Mouse (Mus musculus): ENCODE measurements at regions not wholly inside any gene's neighbourhood (a gene's known extent, or its start where the extent isn't known, plus 50 kb on each side); places are given as distances from the start of the nearest gene placed in this dataset.

DNA sequence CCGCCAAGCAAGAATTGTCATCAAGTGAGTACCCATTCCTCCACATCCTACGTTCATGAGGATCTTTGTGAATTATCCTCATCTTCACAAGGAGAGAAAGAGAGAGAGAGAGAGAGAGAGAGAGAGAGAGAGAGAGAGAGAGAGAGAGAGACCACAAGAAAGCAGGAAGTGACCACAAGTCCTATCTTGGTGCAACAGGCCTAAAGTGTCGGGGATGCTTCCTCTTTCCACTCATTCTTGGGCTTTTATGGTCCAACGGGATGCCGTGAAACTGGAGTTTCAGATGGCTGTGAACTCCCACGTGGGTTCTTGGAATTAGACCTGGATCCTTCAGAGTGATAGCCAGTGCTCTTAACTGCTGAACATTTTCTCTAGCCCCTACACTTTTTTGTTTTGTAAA, 53.1 kb upstream of the Rai14 start:
- no peak overlapping the region for H3K27ac ChIP-seq (ENCODE audit: low read length)
- H3K4me3 ChIP-seq (ENCODE audit: low read depth, low read length) = no peak overlapping the region
- no peaks in the 10 kb centered on the region for H3K36me3 ChIP-seq (ENCODE audit: insufficient read depth, low read length)
- H3K4me1 ChIP-seq (ENCODE audit: insufficient read depth, low read depth, low read length) = no peaks in the 10 kb centered on the region
- ATAC-seq (no peak), DNase-seq (ENCODE audit: low spot score) (no peak)
- TF ChIP-seq EP300 (IDR thresholded peaks at IDR 0.05) = no peak
- no peak for TF ChIP-seq CTCF (IDR thresholded peaks at IDR 0.05)
- H3K9me3 ChIP-seq (ENCODE audit: low read length) = no peaks in the 10 kb centered on the region
- no peak overlapping the region for H3K4me2 ChIP-seq (replicated peaks; ENCODE audit: low read depth, low read length)
- 73% methylated on average over 6 of the region's 6 CpGs for WGBS
- no peak overlapping the region for H3K9ac ChIP-seq (replicated peaks; ENCODE audit: low read depth)
- H3K27me3 ChIP-seq (replicated peaks; ENCODE audit: insufficient read depth, low read length) = no peaks in the 10 kb centered on the region

DNA sequence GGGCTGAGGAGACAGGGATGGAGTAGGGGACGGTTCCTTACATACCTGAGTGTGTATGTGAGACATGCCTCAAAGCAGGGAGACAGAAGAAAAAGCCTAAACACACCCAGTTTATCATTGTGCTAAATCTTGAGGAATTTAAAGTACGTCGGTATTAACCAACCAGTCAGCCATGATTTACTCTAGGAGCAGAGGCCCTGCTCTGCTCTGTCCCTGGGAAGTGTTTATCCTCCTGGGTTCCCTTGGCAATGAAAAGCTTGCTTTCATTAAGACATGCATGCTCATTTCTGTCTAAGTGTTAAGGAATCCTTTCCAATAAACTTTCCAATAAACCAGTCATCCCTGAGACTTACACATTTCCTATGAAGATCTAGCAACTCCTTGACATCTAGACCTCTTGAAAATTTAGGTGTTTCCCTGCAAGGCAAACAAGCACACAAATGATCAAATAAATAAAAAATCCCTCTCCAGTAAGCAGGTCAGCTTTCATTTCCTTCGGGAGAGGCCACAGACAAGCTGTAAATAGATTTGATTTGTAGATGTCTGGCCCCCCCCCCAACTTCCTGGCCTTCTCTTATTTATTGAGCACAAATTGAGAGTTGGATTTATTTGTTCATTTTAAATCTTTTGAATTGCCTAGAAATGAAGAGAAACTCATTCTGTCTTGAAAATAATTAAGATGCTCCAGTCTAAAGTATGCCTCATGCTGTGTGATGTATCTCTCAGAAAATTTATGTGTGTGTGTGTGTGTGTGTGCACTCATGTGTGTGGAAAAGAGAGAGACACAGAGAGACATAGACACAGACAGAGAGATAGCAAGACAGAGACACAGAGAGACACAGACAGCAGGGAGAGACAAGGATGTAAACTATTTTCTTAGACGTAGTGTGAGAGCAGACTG, 56.2 kb upstream of the Rai14 start:
- H3K4me3 ChIP-seq (ENCODE audit: low read depth, low read length) = no peak overlapping the region
- H3K27me3 ChIP-seq (replicated peaks; ENCODE audit: insufficient read depth, low read length) = no peaks in the 10 kb centered on the region
- ATAC-seq (peak; percentile 47), DNase-seq (ENCODE audit: low spot score) (no peak)
- no peak for TF ChIP-seq EP300 (IDR thresholded peaks at IDR 0.05)
- TF ChIP-seq CTCF (IDR thresholded peaks at IDR 0.05) = no peak
- H3K9ac ChIP-seq (replicated peaks; ENCODE audit: low read depth) = no peak overlapping the region
- H3K9me3 ChIP-seq (ENCODE audit: low read length) = no peaks in the 10 kb centered on the region
- no peaks in the 10 kb centered on the region for H3K36me3 ChIP-seq (ENCODE audit: insufficient read depth, low read length)
- H3K27ac ChIP-seq (ENCODE audit: low read length) = peak overlapping the region; percentile 23; the same call in 1 of the 2 replicates
- no peaks in the 10 kb centered on the region for H3K4me1 ChIP-seq (ENCODE audit: insufficient read depth, low read depth, low read length)
- WGBS = 33% methylated on average over 5 of the region's 5 CpGs
- H3K4me2 ChIP-seq (replicated peaks; ENCODE audit: low read depth, low read length) = no peak overlapping the region

DNA sequence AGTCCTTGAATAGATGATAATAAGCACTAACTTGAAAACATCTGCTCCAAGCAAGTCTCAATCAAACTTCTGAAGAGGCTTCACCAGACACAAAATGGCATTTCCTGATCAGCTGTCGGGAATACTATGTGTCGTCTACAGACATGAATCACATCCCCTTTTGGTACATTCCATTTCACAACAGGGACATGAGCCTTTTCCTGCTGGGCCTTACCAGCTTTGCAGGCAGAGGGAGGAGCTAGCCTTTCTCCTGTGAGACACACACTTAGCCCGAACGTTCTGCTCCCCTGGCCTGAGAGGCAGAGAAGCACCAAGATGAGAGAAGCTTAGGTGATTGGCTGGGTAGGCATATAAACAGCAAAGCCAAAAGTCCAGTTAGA, 56.9 kb upstream of the Rai14 start:
- WGBS = 3% methylated on average over 4 of the region's 4 CpGs
- no peaks in the 10 kb centered on the region for H3K36me3 ChIP-seq (ENCODE audit: insufficient read depth, low read length)
- no peaks in the 10 kb centered on the region for H3K9me3 ChIP-seq (ENCODE audit: low read length)
- H3K4me3 ChIP-seq (ENCODE audit: low read depth, low read length) = no peak overlapping the region
- 0 out of 2 replicates have a peak overlapping the region, but pooled peaks have one; percentile 23 for H3K27ac ChIP-seq (ENCODE audit: low read length)
- ATAC-seq (peak; percentile 92), DNase-seq (ENCODE audit: low spot score) (peak; percentile 82)
- TF ChIP-seq EP300 (IDR thresholded peaks at IDR 0.05) (peak; percentile 94), CTCF (IDR thresholded peaks at IDR 0.05) (0 out of 2 replicates have a peak, but pooled peaks have one; percentile 17)
- H3K4me1 ChIP-seq (ENCODE audit: insufficient read depth, low read depth, low read length) = no peaks in the 10 kb centered on the region
- H3K27me3 ChIP-seq (replicated peaks; ENCODE audit: insufficient read depth, low read length) = no peaks in the 10 kb centered on the region
- H3K9ac ChIP-seq (replicated peaks; ENCODE audit: low read depth) = no peak overlapping the region
- H3K4me2 ChIP-seq (replicated peaks; ENCODE audit: low read depth, low read length) = no peak overlapping the region

DNA sequence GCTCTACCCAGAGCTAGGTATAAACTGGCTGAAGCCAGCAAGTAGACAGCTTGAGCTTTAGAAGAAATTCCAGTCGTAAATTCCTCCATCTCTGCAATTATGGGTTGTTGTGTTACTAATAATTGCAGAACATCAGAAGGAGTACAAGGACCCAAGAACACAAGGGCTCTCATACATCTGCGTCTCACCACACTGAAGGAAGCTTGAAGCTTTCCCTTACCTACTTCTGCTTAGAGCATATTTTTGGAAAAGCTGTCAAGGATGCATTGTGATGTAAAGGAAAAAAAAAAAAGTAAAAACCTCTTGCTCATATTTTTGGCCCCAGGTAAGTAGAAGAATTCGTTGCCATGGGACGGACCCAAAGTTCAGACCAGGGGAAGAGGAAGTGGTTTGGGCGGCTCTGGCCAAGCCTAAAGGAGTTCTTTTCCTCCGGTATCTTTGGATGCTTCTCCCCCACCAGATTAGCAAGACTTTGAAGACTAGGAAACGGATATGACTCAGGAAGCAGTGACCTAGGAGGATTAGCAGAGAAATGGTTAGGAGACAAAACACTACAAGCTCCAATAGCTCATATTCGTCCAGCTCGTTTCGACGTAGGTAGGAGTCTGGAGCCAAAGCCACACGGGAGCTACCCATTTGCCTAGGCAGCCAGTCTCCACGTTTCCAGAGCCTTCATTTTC, 65.7 kb upstream of the Rai14 start:
- Histone ChIP-seq H3K4me3 (ENCODE audit: low read depth, low read length) (no peak overlapping the region), H3K4me2 (replicated peaks; ENCODE audit: low read depth, low read length) (no peak overlapping the region), H3K27me3 (replicated peaks; ENCODE audit: insufficient read depth, low read length) (no peaks in the 10 kb centered on the region), H3K9ac (replicated peaks; ENCODE audit: low read depth) (no peak overlapping the region), H3K36me3 (ENCODE audit: insufficient read depth, low read length) (no peaks in the 10 kb centered on the region), H3K27ac (ENCODE audit: low read length) (no peak overlapping the region), H3K4me1 (ENCODE audit: insufficient read depth, low read depth, low read length) (no peaks in the 10 kb centered on the region), H3K9me3 (ENCODE audit: low read length) (no peaks in the 10 kb centered on the region)
- ATAC-seq = peak; percentile 44
- 60% methylated on average over 13 of the region's 13 CpGs for WGBS
- TF ChIP-seq CTCF (IDR thresholded peaks at IDR 0.05) (no peak), EP300 (IDR thresholded peaks at IDR 0.05) (peak; percentile 83)
- DNase-seq (ENCODE audit: low spot score) = peak; percentile 52

DNA sequence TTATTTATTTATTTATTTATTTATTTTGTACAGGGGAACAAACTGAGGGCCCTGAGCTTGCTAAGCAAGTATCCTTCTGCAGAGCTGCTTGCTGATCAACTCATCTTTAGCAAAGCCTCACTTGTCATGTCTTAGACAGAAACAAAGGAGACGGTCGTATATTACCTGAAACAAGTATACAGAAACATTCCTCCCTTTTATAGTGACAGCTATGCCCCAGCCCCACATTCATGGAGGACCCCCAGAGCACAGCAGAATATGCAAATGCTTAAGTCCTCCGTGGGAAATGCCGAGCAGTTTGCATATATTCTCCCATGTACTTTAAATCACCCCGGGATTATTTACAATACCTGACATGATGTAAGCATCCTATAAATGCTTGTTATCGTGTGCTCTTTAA, 74.9 kb upstream of the Rai14 start:
- no peaks in the 10 kb centered on the region for H3K27me3 ChIP-seq (replicated peaks; ENCODE audit: insufficient read depth, low read length)
- H3K4me3 ChIP-seq (ENCODE audit: low read depth, low read length) = no peak overlapping the region
- H3K36me3 ChIP-seq (ENCODE audit: insufficient read depth, low read length) = no peaks in the 10 kb centered on the region
- no peaks in the 10 kb centered on the region for H3K9me3 ChIP-seq (ENCODE audit: low read length)
- ATAC-seq (no peak), DNase-seq (ENCODE audit: low spot score) (no peak)
- WGBS = 66% methylated on average over 6 of the region's 6 CpGs
- TF ChIP-seq EP300 (IDR thresholded peaks at IDR 0.05) = no peak
- TF ChIP-seq CTCF (IDR thresholded peaks at IDR 0.05) = no peak
- H3K27ac ChIP-seq (ENCODE audit: low read length) = no peak overlapping the region
- no peaks in the 10 kb centered on the region for H3K4me1 ChIP-seq (ENCODE audit: insufficient read depth, low read depth, low read length)
- no peak overlapping the region for H3K4me2 ChIP-seq (replicated peaks; ENCODE audit: low read depth, low read length)
- no peak overlapping the region for H3K9ac ChIP-seq (replicated peaks; ENCODE audit: low read depth)

DNA sequence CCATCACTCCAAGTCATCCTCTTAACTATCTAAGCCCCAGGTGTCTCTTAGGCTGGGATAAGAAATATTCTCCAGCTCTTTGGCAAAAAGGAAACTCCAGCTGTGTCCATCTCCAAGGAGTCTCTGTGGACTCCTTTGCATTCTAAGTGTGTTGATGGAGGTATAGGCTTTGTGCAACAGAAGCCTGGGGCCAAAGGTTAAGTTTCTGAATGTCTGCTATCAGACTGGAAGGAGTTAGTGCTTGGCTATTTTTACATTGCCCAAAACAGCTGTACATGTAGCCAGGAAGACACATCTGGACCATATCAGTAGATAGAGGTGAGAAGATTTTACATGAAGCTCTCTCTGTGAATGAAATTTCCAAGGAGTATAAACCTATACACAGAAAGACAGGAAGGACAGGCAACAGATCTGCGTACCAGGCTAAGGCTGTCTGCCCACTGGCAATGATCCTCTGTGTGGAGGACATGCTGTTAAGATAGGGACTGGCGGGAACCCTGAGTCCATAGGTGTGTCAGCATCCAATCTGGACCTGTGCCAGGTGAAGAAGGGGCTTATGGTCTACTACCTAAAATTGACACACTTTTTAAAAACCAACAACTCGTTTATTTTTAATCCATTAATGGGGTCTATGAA, 76.6 kb upstream of the Rai14 start:
- 72% methylated on average over 3 of the region's 3 CpGs for WGBS

More for the DNA sequence above, 76.6 kb upstream of the Rai14 start:
- Histone ChIP-seq H3K9me3 (ENCODE audit: low read length) (no peaks in the 10 kb centered on the region), H3K27me3 (replicated peaks; ENCODE audit: insufficient read depth, low read length) (no peaks in the 10 kb centered on the region), H3K4me1 (ENCODE audit: insufficient read depth, low read depth, low read length) (no peaks in the 10 kb centered on the region), H3K4me2 (replicated peaks; ENCODE audit: low read depth, low read length) (no peak overlapping the region), H3K9ac (replicated peaks; ENCODE audit: low read depth) (no peak overlapping the region), H3K4me3 (ENCODE audit: low read depth, low read length) (no peak overlapping the region), H3K36me3 (ENCODE audit: insufficient read depth, low read length) (no peaks in the 10 kb centered on the region), H3K27ac (ENCODE audit: low read length) (no peak overlapping the region)
- ATAC-seq (no peak), DNase-seq (ENCODE audit: low spot score) (no peak)
- TF ChIP-seq EP300 (IDR thresholded peaks at IDR 0.05) (no peak), CTCF (IDR thresholded peaks at IDR 0.05) (no peak)

Data from lung, postnatal 0 days (tissue).